Mouse (Mus musculus): Measurements from ENCODE around the gene Emp3.
"Not testable (repeated sequence)": the region's sequence is repeated elsewhere in the genome, so short reads cannot be mapped to it uniquely, and the experiment has no call there.

The Emp3 gene

DNA sequence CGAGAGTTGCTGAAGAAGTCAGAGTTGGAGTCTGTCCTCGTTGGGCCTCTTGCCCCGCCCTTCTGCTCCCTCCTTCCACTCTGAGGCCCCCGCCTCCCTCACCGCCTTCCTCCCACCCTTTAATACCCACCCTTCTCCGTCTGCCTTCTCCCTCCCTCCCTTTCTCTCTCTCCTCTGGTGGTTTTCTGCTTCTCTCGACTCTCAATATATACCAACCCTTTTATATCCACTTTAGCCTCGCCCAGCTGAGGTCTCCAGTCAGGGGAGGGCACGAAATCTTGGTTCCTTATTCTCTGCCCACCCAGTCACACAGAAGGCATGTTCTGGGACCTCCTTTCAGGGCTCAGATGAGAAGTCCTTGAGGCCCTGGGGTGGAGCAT lies at the start of gene Emp3:
Emp3 (minus strand) TSS at position 163 of the 380 bp plus-strand sequence.
- DNase-seq: no peak

DNA sequence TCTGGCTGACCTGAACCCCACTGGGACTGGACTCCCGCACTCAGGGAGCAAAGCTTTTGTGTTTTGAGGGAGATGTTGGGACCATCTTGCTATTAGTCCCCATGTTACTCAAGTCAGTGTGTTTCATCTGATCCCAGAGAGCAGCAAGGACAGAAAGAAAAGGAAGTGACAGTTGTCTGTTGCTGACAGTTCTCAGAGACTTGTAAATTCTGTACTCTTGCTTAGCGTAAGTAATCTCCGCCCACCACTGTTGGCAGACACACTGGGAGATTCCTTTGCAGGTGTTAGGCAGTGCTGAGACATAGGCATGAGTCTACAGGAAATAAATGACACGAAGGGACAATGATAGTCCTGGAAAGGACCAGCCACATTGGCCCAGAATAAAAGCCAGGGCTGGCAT lies 35.4 kb upstream of the Emp3 start:
- no peak for DNase-seq

DNA sequence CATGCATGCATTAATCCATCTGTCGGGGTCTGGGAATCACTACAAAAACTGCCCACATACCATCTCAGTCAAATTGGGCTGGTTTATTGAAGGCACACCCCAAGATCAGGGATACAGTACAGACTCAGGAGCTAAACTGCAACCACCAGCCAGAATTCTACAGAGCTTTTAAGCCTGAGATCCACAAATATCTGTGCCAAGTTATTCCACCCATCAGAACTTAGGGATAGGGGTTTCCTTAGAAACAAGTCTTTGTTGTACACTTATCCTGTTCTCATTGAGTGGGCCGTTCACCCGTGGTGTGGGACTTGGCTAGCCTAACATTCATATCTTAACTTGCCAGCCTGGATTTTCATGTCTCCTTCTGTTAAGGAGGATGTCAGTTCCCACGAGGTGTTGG lies 27.9 kb upstream of the Emp3 start:
- DNase-seq: no peak

DNA sequence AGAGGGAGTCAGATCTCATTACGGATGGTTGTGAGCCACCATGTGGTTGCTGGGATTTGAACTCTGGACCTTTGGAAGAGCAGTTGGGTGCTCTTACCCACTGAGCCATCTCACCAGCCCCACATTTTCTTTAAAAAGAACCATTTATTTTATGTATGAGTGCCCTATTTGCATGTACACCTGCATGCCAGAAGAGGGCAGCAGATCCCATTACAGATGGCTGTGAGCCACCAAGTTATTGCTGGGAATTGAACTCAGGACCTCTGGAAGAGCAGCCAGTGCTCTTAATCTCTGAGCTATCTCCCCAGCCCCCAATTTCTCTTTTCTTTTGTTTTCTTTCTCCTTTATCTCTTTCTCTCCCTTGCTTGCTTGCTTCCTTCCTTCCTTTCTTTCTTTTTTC lies 22.1 kb upstream of the Emp3 start:
- not testable (repeated sequence) for DNase-seq

DNA sequence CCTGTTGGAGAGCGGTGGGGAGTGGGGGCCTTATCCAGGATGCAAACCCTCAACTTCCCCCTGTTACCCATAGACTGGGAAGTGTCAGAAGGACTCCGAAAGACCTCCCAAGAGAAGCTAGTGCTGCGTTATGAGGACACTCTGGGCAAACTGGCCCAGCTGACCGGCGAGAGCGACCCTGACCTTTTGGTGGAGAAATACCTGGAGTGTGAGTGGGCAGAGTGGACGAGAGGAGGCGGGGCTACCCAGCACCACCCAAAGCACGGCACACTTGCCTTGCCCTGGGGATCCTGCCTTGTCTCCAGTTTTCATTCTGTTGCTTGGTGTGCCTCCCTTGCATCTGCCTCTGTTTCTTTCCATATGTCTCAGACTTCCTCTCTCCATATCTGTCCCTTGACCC lies 20.8 kb upstream of the Emp3 start:
- no peak for DNase-seq

DNA sequence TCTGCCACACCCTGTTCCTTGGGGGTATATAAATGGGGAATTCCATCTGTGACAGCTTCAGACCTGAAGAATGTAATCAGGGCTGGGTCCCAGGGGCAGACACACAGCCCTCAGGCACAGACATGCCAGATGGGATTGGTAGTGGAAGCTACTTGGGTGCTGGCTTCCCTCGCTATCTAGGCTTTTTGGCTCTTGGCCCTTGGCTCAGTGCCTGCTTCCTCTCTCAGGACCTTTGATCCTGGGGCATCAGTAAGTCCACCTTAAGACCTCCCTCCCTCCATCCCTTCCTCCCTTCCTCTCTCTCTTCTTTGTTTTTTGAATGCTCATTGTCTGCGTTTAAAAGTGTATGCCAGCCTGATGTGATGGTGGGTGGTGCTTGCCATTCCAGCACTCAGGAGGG lies 18.6 kb upstream of the Emp3 start:
- no peak for DNase-seq

DNA sequence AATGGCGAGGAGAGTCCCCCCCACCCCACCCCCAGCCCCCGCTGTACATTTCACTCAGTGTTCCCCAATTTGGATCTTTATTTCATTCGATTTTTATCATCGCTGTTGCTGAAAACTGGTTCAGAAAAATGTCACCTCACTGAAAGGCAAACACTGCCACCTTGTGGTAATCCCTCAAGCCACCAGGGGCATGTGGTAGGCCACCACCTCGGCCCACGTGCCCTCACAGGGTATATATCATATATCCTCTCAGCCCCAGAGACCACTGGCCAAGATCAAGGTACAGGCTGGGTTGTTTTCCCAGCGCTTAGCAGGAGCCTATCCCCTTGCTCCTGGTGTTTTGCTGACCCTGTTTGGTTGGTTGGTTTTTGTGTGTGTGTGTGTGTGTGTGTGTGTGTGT lies 13.9 kb upstream of the Emp3 start:
- DNase-seq: no peak

DNA sequence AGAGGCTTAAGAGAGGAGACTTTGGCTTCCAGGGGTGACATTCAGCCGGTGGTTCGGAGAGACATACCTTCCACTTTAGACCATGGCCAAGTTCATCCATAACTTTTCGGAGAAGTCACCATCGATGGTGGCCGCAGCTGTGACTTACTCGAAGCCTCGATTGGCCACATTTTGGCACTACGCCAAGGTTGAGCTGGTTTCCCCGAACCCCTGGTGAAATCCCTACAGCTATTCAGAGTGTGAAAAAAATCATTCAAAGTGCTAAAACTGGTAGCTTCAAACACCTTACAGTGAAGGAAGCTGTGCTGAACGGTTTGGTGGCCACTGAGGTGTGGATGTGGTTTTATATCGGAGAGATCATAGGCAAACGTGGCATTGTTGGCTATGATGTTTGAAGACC lies 12.6 kb upstream of the Emp3 start:
- DNase-seq: not testable (repeated sequence)

DNA sequence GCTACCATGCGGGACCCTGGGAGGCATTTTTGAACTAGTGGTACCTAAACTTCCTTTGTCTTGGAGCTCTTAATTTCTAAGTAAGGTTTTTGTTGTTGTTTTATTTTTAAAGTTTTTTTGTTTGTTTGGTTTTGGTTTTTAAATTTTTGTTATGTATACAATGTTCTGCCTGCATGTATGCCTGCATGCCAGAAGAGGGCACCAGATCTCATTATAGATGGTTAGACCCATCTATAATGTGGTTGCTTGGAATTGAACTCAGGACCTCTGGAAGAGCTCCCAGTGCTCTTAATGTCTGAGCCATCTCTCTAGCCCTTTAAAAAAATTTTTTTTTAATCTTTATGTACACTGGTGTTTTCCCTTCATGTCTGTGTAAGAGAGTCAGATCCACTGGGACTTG lies 8.5 kb upstream of the Emp3 start:
- DNase-seq: no peak

DNA sequence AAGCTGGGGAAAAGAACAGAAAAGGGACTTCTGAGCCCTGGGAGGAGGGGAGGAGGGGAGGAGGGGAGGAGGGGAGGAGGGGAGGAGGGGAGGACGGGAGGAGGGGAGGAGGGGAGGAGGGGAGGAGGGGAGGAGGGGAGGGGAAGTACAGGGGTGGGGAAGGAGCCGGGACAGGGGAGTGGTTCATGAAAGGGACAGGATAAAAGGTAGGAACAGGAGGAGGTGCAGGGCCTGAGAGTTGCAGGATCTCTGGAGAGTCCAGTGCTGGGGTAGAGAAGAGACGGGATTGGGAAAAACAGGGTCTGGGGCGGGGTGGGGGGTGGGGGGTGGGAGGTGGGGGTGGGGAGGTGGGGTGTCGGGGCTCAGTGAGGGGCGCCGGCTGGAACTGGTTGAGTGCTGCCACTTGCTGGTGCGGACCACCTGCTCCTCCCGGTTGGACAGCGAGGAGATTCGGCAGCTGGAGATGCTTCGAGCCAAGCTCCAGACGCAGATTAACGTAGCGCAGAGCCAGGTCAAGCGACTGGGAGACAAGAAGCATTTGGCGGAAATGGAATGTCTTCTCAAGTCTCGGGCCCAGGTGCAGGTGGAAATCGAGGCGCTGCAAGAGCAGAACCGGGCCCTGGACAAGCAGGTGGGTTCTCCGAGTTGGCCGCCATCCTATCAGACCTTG lies 7.6 kb upstream of the Emp3 start:
- no peak for DNase-seq

DNA sequence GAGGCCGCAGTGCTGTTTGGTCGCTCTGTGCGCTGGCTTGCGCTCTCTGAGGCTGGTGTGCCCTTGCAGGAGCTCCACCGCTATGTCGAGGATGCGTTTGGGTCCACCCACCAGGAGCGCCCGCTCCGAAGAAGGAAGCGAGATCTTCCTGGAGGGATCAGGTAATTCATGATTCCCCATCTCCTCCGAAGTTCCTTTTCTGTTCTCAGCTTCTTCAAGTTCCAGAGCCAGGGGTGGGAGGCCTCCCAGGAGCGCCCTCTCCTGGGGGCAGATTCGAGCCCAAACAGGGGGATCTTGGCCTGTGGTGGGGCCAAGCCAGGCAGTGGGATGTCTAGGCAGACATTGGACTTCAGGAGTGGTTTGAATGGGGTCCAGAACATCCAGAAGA lies 3.2 kb upstream of the Emp3 start:
- no peak for DNase-seq

DNA sequence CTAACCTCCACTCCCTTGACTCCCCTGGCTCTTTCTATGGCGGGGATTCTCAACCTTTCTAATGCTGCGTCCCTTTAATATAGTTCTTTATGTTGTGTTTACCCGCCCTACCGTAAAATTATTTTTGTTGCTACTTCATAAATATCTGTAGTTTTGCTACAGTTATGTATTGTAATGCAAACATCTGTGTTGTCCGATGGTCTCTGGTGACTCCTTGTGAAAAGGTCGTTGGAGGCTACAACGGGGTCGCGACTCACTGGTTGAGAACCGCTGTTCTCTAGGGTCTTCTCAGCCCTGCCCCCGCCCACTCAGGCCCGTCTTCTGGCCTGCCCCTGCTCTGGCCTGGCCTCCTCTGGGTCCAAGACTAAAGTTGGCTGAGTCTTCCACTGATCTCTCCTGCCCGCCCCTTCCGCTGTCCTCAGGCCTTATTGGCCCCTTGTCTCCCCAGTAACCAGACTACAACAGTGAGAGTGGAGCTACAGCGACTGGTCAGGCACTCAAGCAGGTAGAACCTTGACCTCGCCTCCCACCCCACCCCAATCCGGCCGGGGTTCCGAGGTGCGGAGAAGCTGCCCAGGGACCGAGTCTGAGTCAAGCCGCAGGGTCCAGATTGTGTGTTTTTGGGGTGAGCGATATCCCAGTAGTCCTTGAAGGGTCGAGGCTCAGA lies 2.7 kb upstream of the Emp3 start, which contains the start of gene Ccdc114:
Ccdc114 (plus strand) TSS at position 311 of the 667 bp plus-strand sequence.
- DNase-seq: no peak

DNA sequence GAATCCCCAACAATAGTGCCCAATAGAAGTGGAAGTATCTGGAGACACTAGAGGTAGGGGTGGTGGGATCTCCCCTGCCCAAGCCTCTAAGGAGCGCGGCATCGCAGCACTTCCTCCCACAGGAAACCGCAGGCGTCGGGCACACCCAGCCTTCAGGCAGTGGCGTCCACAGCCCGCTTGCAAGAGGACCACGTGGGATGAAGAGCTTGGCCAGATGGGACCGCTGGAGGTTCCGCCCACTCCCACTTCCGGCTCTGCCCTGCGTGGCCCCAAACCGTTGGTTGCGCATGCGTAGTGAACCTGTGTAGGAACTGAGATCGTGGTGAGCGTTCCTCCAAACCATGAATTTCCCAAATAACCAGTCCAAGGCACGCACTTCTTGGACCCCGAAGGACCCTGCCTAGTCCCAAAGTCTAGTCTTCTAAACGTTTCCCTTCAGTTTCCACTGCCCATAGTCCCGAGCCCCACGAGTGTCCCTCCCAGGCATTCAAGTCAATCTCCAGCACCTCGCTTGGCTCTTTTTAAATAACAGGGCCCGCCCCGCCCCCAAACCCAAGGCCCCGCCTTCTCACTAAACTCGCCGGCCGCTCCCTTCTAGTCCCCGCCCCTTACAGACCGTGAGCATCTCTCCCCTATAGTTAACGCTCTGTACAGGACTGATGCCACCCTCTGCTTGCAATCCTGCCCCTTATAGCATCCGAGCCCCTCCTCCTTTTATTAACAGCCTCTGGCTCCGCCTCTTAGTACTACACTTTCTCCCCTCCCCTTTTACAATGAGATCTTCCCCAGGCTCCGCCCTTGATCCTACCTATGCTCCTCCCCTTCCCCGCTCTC lies 1.9 kb upstream of the Emp3 start:
- peak; percentile 86 for DNase-seq

DNA sequence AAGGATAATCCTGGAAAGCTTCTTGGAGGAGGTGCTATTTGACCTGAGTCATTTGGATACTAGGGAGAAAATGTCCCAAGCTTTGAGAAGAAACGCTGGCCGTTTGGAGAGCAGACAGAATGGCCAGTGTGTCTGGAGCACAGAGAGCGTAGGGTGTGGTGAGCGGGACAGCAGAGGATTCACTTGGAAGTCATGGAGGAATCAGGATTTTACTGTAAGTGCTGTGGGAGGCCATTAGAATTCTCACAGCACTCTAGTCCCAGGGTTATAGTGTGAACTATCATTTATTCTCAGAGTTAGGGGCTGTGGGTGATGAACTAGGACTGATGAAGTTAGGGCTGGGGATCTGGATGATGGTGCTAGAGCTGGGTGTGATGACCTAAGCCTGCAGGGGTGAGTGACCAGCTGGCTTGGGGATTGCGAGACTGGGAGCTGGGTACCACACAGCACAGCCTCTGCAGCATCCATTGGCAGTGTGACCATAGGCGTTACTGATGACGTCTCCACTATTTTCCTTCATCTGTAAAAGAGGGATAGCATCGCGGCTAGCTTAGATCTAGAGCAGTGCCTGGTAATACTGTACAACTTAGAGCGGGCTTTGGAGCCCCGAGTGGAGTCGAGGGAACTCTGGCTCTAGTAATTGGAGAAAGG lies 871 bp upstream of the Emp3 start:
- no peak for DNase-seq

DNA sequence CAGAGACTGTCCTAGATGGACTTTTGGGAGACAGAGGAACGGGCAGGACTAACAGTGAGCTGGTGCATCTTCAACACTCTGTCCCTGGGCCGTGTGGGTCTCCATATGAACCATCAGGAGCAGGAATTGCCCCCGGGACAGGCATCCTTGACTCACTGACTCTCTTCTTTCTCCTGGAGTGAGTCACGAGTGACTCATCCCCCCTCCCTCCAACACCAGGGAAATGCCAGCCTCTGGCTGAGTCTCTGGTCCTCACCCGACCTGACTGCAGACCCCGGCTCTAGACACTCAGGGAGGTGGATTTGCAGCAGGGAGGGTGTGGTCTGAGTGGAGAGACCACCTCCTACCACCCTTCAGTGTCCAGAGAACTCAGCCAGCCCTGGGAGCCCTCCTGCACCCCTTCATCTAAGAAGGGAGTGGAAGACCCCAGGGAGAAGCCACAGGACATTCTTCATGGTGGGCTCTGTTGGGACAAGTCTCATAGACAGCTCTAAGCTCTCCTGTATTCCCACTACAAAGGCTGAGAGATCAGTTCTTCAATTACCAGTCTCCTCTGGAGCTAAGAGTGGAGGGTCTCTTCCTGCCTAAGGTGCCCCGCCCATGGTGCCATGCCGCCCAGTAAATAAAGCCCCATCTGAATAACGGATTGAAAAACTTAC lies 492 bp downstream of the Emp3 start:
- DNase-seq: no peak

DNA sequence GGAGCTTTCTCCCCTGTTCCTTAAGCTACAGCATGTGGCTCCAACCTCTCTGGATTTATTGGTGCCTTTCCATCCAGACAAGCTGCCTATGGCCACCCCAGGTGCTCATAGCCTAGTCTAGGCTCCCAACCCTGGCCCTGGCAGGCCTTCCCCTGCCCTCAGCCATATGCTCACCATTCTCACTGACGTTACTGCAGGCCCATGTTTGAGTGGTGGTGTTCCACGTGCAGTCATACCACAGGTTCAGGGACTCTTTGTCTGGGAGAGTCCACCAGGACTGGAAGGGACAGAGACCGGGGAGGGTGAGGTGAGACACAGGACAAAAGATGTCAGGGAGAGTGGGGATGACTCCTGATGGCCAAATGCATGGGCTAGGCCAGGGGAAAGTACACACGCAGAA lies 1.4 kb downstream of the Emp3 start:
- no peak for DNase-seq

DNA sequence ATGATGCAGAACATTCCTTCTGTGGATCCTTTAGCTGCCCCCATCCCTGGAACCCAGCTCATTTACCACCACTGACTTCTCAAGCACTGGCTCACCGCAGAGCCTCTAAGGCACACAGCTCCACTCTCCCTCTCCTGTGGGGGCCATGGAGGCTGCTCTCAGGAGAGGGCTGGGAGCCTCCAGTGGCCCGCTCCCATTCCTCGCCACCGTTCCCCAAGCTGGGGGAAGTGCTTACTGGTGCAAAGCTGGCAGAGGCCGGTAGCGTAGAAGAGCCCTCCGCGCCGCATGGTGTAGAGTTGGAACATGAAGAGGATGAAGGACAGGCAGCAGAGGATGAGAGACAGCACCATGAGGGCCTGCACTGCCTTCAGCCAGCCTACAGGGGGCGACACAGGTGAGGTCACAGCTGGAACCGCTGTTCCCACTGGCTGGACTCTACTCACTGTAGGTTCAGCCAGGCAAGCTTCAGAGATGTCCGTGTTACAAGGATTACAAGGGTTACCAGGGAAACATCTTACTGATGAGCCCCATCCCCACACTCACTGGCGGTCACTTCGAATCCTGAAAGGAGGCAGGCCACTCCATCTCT lies 2.0 kb downstream of the Emp3 start:
- DNase-seq: no peak

DNA sequence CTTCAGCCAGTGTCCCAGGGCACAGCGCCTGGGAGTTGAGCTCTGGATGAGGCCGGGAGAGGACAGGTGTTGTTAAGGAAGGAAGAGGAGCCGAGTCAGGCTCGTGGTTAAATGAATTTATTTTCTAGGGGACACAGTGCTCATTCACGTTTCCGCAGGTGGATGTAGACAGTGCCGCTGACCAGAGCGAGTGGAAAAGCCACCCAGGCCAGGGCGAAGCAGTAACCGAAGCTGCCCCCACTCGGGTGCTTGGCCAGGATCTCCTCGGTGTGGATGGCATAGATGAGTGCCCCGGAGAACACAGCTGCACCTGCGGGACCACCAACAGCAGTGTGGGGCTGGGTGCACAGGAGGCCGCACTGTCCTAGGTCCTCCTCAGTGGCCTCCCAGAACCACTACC lies 3.3 kb downstream of the Emp3 start:
- no peak for DNase-seq

DNA sequence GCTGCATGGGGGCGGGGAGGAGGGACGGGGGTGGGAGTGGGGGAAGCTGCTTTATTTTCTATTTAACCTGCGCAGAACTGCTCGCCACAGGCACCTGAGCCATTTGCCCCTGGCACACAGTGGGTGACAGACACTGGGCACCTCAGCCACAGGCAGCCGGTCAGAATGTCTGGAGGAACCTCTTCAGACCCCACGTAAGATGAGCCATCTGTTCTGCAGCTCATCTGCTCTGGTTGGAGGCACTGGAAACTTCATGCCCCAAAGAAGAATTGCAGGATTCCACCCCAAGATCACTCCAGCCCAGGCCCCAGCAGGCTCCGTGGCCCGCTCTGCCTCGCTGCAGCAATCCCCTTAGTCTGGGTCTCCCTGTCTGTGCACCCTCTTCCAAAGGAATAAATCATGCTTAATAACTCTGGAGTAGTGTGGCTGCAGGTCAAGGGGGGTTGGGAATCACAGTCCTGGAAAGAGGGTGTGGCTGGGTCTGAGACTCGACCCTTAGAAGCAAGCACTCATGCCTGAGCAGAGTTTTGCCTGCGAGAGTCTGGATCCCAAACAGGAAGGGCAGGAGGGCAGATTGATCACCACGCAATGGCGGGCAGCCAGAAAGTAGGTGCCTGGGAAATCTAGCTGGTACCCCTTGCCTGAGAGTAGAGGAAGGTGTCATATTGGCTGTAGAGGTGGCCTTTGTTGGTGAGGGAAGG lies 4.0 kb downstream of the Emp3 start:
- no peak for DNase-seq

DNA sequence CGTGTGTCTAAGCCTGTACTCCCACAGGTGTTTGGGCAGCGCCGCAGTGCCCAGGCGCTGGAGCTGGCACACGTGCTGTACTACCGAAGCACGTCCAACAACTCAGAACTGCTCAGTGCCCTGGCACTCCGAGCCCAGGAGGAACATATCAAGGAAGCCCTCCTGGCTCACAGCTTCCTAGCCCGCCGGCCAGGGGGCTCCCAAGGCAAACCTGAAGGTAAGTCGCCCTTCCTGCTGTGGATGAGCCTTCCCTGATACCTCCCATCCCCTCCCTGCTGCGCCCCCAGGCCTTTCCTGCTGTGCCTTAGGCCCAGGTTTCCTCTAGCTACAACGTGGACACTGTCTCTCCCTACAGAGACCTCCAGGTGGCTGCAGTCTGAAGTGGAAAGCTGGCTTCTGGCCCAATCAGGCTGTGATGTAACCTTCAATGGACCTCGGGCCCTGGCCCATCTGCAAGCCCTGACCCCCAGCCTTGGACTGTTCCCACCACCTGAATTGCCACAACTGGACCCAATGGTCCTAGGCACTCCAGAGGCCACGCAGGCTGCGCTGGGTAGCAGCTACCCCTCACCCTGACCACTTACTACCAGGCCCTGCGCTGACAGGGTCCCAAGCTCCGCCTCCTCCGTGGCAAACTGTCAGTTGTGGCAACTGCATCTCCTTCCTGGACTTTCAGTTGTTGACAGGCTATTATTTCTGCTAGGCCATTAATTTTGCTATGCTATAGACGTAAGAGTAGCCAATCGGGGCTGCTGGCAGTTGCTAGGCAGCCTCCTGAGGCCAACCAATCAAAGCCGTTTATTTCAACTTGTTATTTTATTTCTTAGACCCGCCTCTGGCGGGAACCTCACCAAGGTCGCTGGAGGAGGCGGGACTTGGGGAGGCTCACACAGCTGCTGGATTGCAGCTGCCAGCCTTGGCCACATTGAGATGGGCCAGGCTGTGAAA lies 4.9 kb downstream of the Emp3 start:
- DNase-seq: no peak

DNA sequence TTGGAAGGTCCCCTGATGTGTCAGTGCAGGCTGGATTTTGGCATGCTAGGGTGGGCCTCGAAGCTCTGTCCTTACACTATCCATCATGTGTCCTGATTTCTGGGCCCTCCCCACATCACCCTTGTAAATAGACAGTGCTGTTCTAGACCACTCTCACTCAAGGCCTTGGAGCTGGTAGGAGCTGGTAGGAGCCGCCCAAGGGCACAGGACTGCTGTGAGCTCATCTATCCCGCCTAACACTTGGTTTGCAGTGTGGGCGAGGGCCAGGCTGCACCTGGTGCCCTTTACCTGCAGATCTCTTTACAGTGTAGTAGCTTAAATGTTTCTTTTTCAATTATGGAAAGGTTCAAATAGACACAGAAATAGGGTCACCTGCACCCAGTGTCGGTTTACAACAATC lies 6.2 kb downstream of the Emp3 start:
- no peak for DNase-seq
